Mouse (Mus musculus) hindlimb bud, embryonic 11.5 days (tissue): ENCODE measurements around the gene Tex35.

Experiments
- DNase-seq: peaks from one replicate; pipeline ENCODE4 v3.0.0-alpha.2; 2012; ENCODE audit warnings: low read depth, low spot score; ENCODE audit errors: extremely low spot score

The Tex35 gene

GRCm38 (mm10) chr1:157055288-157055831 lies 53.1 kb downstream of the Tex35 start:
- no peak for DNase-seq

GRCm38 (mm10) chr1:157054659-157055058 lies 53.8 kb downstream of the Tex35 start:
- no peak for DNase-seq

- DNase-seq, result no peak
Measured at GRCm38 (mm10) chr1:157049886-157050285, 58.6 kb downstream of the Tex35 start.
